9 mouse cellular contexts compared by ENCODE assay signal in the genomic region with DNA sequence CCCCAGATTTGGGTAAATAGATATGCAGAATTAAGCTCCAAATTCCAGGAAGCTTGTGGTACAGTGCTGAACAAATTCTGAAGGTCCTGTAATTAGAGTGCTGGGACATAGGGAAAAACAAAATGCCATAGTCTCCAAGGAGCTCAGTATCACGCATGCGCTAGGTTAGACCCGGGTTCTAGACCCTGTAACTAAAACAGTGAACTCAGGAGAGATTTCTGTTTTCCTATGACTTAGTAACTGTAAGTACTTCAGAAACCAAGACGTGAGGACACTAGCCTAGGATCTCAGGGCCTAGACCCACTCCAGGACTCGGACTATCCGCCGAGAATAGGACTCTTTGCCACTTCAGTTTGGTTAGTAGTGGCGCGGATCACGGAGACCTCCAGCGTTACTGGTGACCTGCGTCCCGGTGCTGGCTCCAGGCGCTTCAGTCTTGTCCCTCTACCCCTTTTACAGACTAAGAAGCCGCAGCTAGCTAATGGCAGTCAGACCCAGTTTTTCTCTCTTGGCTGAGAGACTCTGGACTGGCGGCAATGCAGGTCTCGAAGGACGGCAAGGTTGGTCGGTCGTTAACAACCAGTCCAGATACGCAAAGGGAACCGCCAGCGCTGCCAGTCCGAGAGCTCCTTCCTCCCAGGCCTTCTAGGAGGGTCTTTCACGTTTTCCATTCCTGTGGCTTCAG. TPM values are rescaled to one million over a fixed set of nuclear protein-coding genes. Genes with fewer than 3 reads are reported as not detected.
A peak's percentile ranks its signal among the peaks of the same experiment; 100 is the strongest.
DNase-seq lines count a peak whose midpoint lies in the region; ATAC-seq and TF ChIP-seq lines count a peak whose summit lies in the region.
"Had no signal": no experiment of that assay in that cellular context is flagged by ENCODE, and none has a peak within 500 bp of the region (broad histone marks: within the 10 kb centered on the region; RNA-seq: fewer than 3 reads in every experiment).

No protein-coding gene starts in this region.

- ATAC-seq in heart, embryonic 15.5 days (replicated peaks; ENCODE audit: insufficient number of reproducible peaks, insufficient read depth, low FRiP score, low read depth) = no peak
- ATAC-seq in midbrain, embryonic 14.5 days (ENCODE audit: low FRiP score, low TSS enrichment) = no peak

- H3K4me3 ChIP-seq in layer of hippocampus, adult 2 months = peak overlapping the region; percentile 65
- H3K4me3 ChIP-seq in heart, embryonic 15.5 days = peak overlapping the region; percentile 70
- peak overlapping the region; percentile 65 for H3K4me3 ChIP-seq in midbrain, embryonic 14.5 days (replicated peaks; ENCODE audit: low read depth, low read length)

- peaks cover 41% of the 10 kb centered on the region for H3K4me1 ChIP-seq in heart, embryonic 15.5 days (replicated peaks)
- peaks cover 30% of the 10 kb centered on the region for H3K4me1 ChIP-seq in midbrain, embryonic 14.5 days (ENCODE audit: control insufficient read depth, insufficient read depth, low read length)

- no peak for TF ChIP-seq CTCF in layer of hippocampus, adult 2 months (conservative IDR thresholded peaks at IDR 0.05)

- H3K9me3 ChIP-seq in heart, embryonic 15.5 days (replicated peaks) = no peaks in the 10 kb centered on the region
- H3K9me3 ChIP-seq in midbrain, embryonic 14.5 days (ENCODE audit: control insufficient read depth, low read length) = no peaks in the 10 kb centered on the region

- peak overlapping the region; percentile 70 for H3K4me2 ChIP-seq in heart, embryonic 15.5 days
- H3K4me2 ChIP-seq in midbrain, embryonic 14.5 days (ENCODE audit: low read length) = peak overlapping the region; percentile 93

- no peaks in the 10 kb centered on the region for H3K36me3 ChIP-seq in heart, embryonic 15.5 days
- peaks cover 8% of the 10 kb centered on the region; the same call in 1 of the 2 replicates for H3K36me3 ChIP-seq in midbrain, embryonic 14.5 days (ENCODE audit: control insufficient read depth, insufficient read depth, low read length)

- H3K27ac ChIP-seq in layer of hippocampus, adult 2 months = peak overlapping the region; percentile 96
- peak overlapping the region; percentile 93 for H3K27ac ChIP-seq in heart, embryonic 15.5 days
- H3K27ac ChIP-seq in midbrain, embryonic 14.5 days (replicated peaks; ENCODE audit: low read depth, low read length) = peak overlapping the region; percentile 90

- DNase-seq in layer of hippocampus, adult 2 months (ENCODE audit: low spot score in 2 of 2) = no peak
- DNase-seq in layer of hippocampus, adult 9-10 months (ENCODE audit: low spot score) = no peak
- DNase-seq in Muller cell, postnatal 12 days (ENCODE audit: inconsistent ontology term) = peak; percentile 51
- peak; percentile 16 for DNase-seq in embryo, embryonic 11.5 days (ENCODE audit: low read depth, low spot score)
- DNase-seq in kidney, postnatal 25 days = peak; percentile 42 to 60
- peak; percentile 58 for DNase-seq in midbrain, embryonic 14.5 days
- DNase-seq in thymus, postnatal 14 days = peak; percentile 35

- H3K27me3 ChIP-seq in heart, embryonic 15.5 days = no peaks in the 10 kb centered on the region
- no peaks in the 10 kb centered on the region for H3K27me3 ChIP-seq in midbrain, embryonic 14.5 days (ENCODE audit: control insufficient read depth, insufficient read depth, low read length)

- 2% methylated on average over 25 of the region's 25 CpGs for WGBS in heart, embryonic 15.5 days
- WGBS in midbrain, embryonic 14.5 days = 2% methylated on average over 25 of the region's 25 CpGs

- H3K9ac ChIP-seq in heart, embryonic 15.5 days = peak overlapping the region; percentile 81
- peak overlapping the region; percentile 76 for H3K9ac ChIP-seq in midbrain, embryonic 14.5 days (replicated peaks; ENCODE audit: low read length)

RNA-seq across cellular contexts. Expression of a gene that starts 1.0 kb away (rescaled TPM):
- total RNA-seq in layer of hippocampus, adult 2 months (2021) = 10 to 100 TPM; 81.5 to 89.0 TPM
- polyA plus RNA-seq in heart, embryonic 15.5 days (2015; fragmentation: Nextera tagmentation; extraction: Ambion mirVana) = 13.1 and 18.4 TPM in 2 replicates
- polyA plus RNA-seq in midbrain, embryonic 14.5 days (2014; fragmentation: Nextera tagmentation; extraction: Ambion mirVana) = 54.1 and 75.1 TPM in 2 replicates

RNA-seq across cellular contexts. Expression of a gene that starts 22.3 kb away (rescaled TPM):
- total RNA-seq in layer of hippocampus, adult 2 months (2021) = 100 to 1,000 TPM; 139 to 159 TPM
- polyA plus RNA-seq in heart, embryonic 15.5 days (2015; fragmentation: Nextera tagmentation; extraction: Ambion mirVana) = 23.8 and 25.6 TPM in 2 replicates
- 20.0 and 21.5 TPM in 2 replicates for polyA plus RNA-seq in midbrain, embryonic 14.5 days (2014; fragmentation: Nextera tagmentation; extraction: Ambion mirVana)

RNA-seq across cellular contexts. Expression of a gene that starts 24.5 kb away (rescaled TPM):
- total RNA-seq in layer of hippocampus, adult 2 months (2021) = not detected
- not detected in 2 replicates for polyA plus RNA-seq in heart, embryonic 15.5 days (2015; fragmentation: Nextera tagmentation; extraction: Ambion mirVana)
- polyA plus RNA-seq in midbrain, embryonic 14.5 days (2014; fragmentation: Nextera tagmentation; extraction: Ambion mirVana) = not detected in 2 replicates
- total RNA-seq: adrenal gland, postnatal 4 days had no signal

RNA-seq across cellular contexts. Expression of a gene that starts 26.0 kb away (rescaled TPM):
- total RNA-seq in layer of hippocampus, adult 2 months (2021) = under 1 TPM; 0.56 to 0.90 TPM
- polyA plus RNA-seq in heart, embryonic 15.5 days (2015; fragmentation: Nextera tagmentation; extraction: Ambion mirVana) = 0.08 and 0.09 TPM in 2 replicates
- polyA plus RNA-seq in midbrain, embryonic 14.5 days (2014; fragmentation: Nextera tagmentation; extraction: Ambion mirVana) = 0.37 and 0.46 TPM in 2 replicates

Comparison
In these comparisons a context has a peak if more than half of its experiments do, and no peak if none do; other contexts are left out.
1. DNase-seq: peak in Muller cell, postnatal 12 days (single experiment), embryo, embryonic 11.5 days (single experiment), kidney, postnatal 25 days (2 of 2), midbrain, embryonic 14.5 days (single experiment) and thymus, postnatal 14 days (single experiment); none in layer of hippocampus, adult 2 months (0 of 2) and layer of hippocampus, adult 9-10 months (single experiment).
2. Peak in every context shown above with its lines, with median percentiles within 50 percentile points of each other: H3K27ac ChIP-seq and H3K4me3 ChIP-seq.